Mouse (Mus musculus) gastrocnemius, adult 2 months (tissue): Measurements from ENCODE around the gene Ggact. TPM values are rescaled to one million over a fixed set of nuclear protein-coding genes. Genes with fewer than 3 reads are reported as not detected.
A peak's percentile ranks its signal among the peaks of the same experiment; 100 is the strongest.

Experiments
- DNase-seq: peaks from one replicate; pipeline ENCODE4 v3.0.0; 2022
- H3K27ac ChIP-seq: fragments of 200-600 bp; 2 replicates; pipeline ENCODE4 v1.8.1; 2022; ENCODE audit warnings: mild to moderate bottlenecking
- H3K4me3 ChIP-seq: fragments of 200-600 bp; 2 replicates; pipeline ENCODE4 v1.8.1; 2022; ENCODE audit warnings: mild to moderate bottlenecking, moderate library complexity
- CTCF ChIP-seq: fragments of 200-600 bp; IDR thresholded peaks from 2 replicates; pipeline ENCODE4 v1.8.1; 2022; ENCODE audit warnings: antibody characterized with exemption, mild to moderate bottlenecking, moderate library complexity
- intact Hi-C: fragments of 180-260 bp; cut with DNase I; formaldehyde crosslinking; loops from one replicate; pipeline ENCODE4 v1.15.1; 2025
- total RNA-seq, 2 experiments: library from RNA; stranded (reverse); gene quantifications; 2 replicates each; pipeline ENCODE4 v1.2.3; 2021

Gene Ggact
- total RNA-seq, 2 experiments from 2014 or later: 13.8 to 20.4 TPM

DNA sequence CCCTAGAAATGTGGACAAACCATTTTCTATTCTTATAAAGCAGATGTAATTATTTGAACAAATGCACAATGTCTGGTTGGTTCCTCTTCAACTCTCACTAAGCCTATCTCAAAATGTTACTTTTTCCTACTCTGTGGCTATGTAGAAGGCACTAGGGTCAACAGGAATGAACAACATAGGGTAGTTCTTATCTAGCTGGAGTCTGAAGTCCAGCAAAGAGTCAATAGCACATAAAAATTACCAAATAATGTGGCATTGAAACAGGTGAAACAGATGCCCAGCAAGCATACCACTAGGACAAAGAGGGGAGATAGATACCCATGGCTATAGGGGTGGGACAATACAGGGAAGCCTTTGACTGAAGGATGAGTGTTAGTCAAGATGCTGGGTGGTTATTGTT, 2.3 kb downstream of the Ggact start:
- no peak for DNase-seq
- no peak for TF ChIP-seq CTCF
- Histone ChIP-seq H3K4me3 (no peak overlapping the region), H3K27ac (no peak overlapping the region)
- intact Hi-C loops: no loop called here

DNA sequence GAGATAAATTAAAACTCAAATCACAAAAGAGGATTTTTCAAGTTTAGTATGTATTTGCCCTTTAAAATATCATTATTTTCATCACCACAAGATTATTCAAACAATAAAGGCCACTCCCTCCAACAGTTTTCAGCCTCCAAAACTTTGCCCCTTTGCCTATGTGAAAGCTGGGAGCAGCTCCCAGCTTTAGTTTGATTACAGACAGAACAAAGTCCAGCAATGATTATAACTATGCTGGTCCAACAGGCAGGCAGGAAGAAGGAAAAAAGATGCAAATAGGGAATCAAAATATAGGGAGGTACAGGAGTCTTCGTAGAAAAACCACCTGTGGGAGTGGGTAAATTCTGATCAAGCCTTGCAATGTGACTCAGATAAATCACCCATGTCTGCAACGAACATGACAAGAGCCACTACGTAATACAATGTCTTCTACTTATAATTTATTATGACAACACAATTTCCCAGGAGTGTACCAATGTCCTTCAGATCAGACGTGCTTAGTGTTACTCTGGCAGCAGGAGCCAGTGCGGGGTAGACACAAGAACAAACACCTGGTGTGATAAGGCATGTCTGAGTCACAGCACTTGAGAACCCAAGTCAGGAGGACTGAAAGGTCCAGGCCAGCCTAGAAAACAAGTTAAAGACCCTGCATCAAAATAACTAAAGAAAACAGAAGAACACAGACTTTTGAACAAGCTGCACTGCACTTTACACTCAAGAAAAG, 4.0 kb downstream of the Ggact start:
- no peak for DNase-seq
- intact Hi-C loops: no loop called here
- Histone ChIP-seq H3K4me3 (no peak overlapping the region), H3K27ac (no peak overlapping the region)
- TF ChIP-seq CTCF: no peak

DNA sequence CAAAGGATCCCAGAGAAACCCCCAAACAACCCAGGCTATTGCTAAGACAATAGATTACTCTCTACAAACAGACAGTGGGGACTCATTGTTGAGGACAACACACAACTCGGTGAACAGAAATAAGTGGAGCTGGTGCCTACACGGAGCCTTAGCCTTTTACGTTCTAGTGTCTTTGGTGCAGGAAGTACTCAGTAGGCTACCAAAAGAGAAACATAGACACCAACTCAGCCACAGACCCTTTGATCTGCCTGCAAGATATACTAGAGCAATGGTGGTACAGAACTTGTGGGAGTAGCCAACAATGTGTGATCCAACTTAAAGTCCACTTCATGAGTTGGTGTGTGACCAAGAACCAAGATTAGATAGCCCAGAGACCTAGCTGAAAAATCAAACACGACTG, 5.5 kb downstream of the Ggact start:
- Histone ChIP-seq H3K27ac (no peak overlapping the region), H3K4me3 (no peak overlapping the region)
- intact Hi-C loops: no loop called here
- no peak for DNase-seq
- no peak for TF ChIP-seq CTCF

DNA sequence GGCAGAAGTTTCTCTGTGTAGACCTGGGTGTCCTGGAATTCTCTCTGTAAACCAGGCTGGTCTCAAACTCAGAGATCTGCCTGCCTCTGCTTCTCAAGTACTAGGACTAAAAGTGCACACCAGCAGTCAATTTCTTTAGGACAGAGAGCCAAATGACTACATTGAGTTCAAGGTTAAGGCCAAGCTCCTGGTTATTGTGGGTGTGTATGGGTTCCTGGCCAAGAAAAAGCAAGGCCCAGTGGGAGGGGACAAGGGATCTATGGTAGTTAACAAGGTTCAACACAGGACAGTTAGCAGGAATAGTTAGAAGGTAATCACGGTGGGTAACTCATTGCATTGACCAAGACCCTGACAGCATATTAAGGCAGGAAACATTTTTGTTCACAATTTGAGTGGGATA, 8.6 kb downstream of the Ggact start:
- intact Hi-C loops: no loop called here
- TF ChIP-seq CTCF: no peak
- Histone ChIP-seq H3K27ac (no peak overlapping the region), H3K4me3 (no peak overlapping the region)
- DNase-seq: no peak

DNA sequence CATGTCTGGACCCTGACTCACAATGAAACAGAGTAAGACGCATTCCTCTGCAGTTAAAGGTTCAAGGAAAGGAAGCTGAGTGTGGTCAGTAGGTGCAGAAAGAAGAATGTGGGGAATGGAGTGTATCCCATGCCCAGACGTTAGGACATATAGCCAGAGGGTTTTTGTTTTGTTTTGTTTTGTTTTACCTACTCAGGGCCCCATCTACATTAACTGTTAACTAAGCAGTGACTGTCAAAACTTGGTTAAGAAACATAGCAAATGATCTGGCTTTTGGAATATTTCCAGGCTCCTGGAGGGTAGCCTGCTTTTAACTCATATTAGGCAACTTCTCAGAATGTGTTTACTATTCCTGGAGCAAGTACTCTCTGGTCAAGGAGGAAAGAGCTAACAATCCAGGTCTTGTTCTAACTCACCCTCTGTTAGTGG, 9.6 kb downstream of the Ggact start:
- TF ChIP-seq CTCF: no peak
- H3K27ac ChIP-seq: no peak overlapping the region
- no peak for DNase-seq
- no peak overlapping the region for H3K4me3 ChIP-seq
- intact Hi-C loops: no loop called here

DNA sequence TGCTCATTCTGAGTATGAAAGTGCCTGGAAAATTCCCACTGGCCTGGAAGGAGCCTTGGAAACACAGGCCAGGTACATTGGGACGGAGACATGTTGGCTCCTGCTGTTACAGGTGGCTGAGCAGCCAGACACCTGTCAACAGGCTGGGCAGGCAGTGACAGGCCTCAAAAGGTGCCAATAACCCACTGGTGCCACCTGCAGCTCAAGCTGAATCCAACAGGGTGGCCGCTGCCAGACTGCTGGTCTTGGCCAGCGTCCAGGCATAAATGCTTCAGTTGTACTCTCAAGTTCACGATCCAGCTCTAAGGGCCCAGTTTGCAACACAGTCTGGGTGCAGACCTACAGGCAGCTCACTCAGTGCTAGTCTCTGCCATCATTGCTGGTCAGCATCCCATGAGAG, 10.7 kb downstream of the Ggact start:
- peak; percentile 60 for TF ChIP-seq CTCF

DNA sequence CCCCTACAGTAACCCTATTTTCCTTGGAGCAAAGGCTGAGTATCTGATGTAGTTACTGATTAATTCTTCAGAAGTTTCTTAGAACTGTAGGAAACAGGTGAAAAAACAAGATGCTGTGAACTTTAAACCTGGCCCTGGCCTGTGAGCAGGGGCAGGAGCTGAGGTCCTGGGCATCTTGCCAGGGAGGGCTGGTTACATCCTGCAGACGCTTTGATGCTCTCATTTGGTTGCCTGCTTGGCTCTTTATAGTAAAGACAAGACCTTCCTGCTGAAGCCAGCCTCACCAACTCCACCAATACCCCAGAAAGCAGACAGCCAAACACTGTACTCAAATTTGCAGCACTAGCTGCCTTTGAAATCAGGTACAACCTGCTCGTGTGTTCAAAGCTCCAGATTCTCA, 11.4 kb downstream of the Ggact start:
- no peak overlapping the region for H3K27ac ChIP-seq

More for the DNA sequence above, 10.7 kb downstream of the Ggact start:
- DNase-seq: peak; percentile 84
- intact Hi-C loops: no loop called here
- H3K27ac ChIP-seq: peak overlapping the region; percentile 48; the same call in 1 of the 2 replicates
- no peak overlapping the region for H3K4me3 ChIP-seq

DNA sequence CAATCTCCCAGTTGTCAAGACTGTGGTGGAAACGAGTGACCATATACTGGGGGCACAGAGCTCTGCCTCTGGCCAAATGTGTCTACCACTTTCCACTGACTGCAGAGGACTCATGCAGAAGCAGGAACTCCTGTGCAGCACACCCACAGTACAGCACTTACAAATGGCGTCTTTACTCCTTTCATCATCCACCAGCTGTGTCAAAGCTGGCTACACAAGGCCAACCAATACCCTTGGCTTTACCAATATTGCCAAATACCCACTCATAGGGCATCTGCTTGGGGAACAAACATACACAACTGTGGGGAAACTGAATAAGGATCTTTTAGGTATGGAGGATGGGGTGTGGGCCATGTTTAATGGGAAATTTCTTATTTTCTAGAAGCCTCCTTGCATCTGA, 11.8 kb downstream of the Ggact start:
- no peak for DNase-seq
- intact Hi-C loops: no loop called here
- no peak for TF ChIP-seq CTCF
- no peak overlapping the region for H3K4me3 ChIP-seq
- no peak overlapping the region for H3K27ac ChIP-seq

More for the DNA sequence above, 11.4 kb downstream of the Ggact start:
- intact Hi-C loops: no loop called here
- H3K4me3 ChIP-seq: no peak overlapping the region
- no peak for TF ChIP-seq CTCF
- peak; percentile 55 for DNase-seq

DNA sequence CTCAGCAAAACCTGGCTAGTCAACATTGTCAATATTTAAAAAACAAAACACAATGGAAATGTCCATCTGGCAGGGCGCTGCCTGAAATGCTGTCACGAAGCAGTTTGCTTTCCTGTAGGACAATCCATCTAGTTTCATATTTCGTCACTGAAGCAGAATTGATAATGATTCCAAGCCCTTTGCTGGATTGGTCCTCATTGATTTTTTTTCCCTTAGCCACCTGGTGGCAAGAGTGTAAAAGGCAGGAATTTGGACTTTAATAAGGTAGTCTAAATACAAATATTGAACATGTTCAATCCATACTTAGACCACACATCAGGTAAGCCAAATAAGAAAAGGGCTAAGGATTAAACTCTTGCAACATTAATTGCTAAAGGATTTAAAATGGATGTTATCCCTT, 12.4 kb downstream of the Ggact start:
- no peak for DNase-seq
- intact Hi-C loops: no loop called here
- TF ChIP-seq CTCF: no peak; the same call in 1 of the 2 replicates
- Histone ChIP-seq H3K27ac (no peak overlapping the region), H3K4me3 (no peak overlapping the region)

DNA sequence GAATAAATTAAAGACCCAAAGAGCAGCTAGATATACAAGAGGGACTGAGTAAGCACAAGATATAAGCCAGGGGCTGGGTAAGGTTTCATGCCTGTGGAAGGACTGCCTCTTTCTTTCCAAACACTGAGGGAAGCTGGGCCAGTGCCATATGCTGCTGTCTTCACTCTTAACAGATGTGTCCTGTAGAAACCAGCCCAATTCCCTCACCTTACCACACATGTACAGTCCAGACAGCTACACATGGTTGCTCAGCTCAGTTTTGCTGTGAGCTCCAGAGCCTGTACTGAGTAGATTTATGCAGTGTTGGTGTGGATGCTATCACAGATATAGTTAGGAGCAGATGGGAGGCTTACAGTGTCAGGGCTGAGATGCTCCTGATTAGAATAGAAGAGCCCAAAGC, 12.9 kb downstream of the Ggact start:
- Histone ChIP-seq H3K27ac (no peak overlapping the region), H3K4me3 (no peak overlapping the region)
- intact Hi-C loops: no loop called here
- peak; percentile 74 for DNase-seq
- no peak for TF ChIP-seq CTCF

DNA sequence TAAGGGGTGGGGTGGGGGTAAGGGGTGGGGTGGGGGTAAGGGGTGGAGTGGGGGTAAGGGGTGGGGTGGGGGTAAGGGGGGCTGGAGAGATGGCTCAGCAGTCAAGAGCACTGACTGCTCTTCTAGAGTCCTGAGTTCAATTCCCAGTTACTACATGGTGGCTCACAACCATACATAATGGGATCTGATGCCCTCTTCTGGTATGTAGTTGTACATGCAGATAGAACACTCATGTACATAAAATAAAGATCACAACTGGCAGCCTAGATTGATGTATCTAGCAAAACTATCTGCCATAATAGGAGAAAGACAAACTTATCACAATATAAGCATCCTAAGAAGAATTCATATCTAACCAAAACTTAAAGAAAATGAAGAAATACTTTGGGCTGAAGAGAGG, 15.0 kb downstream of the Ggact start:
- intact Hi-C loops: no loop called here
- H3K27ac ChIP-seq: no peak overlapping the region
- DNase-seq: no peak
- H3K4me3 ChIP-seq: no peak overlapping the region
- TF ChIP-seq CTCF: peak; percentile 17; the same call in 1 of the 2 replicates

DNA sequence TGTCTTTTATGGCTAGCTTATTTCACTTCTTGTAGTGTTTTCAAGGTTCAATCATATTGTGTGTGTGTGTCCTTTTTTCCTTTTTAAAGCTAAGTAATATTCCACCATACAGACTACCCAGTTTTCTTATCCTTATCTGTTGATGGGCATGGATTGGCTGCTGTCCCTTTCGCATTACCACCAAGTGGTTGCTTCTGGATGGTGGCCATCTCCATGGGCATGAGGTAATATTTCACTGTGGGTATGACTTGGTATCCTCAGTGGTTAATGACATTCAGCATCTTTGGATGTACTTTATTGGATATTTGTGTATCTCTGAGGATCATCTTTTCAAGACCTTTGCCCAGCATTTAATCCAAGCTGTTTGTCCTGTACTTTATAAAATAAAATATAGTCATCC, 17.5 kb downstream of the Ggact start:
- H3K27ac ChIP-seq: no peak overlapping the region
- intact Hi-C loops: no loop called here
- TF ChIP-seq CTCF: no peak
- DNase-seq: no peak
- H3K4me3 ChIP-seq: no peak overlapping the region

DNA sequence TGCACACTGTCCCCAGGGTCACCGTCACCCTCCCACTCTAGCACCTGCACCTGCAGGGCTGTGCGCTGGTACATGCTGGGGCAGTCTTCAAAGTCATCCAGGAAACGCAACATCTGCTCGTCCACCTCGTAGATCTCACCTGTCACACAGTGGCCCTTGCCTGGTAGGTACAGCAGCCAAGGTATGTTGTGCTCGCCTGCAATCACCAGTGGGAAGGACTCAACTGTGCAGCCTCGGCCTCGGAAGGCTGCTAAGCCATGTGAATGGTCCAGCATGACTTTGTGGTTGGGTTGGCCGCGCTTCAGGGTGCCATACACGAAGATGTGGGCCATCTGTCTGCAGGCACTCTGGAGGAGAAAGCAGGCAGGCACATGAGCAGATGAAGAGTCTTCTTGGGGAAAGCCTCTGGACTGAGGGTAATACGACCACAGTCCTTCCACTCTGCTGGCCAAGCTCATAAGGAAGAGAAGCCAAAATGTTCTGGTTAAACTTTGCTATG, 22.0 kb downstream of the Ggact start:
- no peak for TF ChIP-seq CTCF
- DNase-seq: no peak
- H3K4me3 ChIP-seq: no peak overlapping the region
- intact Hi-C loops: no loop called here
- H3K27ac ChIP-seq: no peak overlapping the region

DNA sequence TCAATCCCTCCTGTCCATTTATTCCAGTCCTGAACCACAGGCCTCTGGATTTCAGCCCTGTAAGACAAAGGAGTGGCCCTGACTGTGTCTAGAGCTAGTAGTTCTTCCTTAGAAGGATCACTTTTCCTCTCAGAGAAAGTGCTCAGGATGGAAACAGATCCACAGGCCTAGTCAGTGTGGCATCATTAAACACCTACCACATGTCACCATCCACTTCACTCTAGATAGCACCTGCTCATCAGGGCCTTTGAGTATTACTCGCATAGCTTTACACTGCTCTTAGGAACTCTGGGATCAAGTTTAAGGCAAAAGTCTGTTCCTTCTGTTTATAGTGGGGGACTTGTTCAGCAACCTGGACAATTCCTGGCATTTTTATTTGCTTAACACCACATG, 25.1 kb downstream of the Ggact start:
- DNase-seq: no peak
- intact Hi-C loops: no loop called here
- Histone ChIP-seq H3K4me3 (no peak overlapping the region), H3K27ac (no peak overlapping the region)
- TF ChIP-seq CTCF: no peak
